Mouse (Mus musculus) stomach, embryonic 16.5 days (tissue): ENCODE results near the gene Cfap20. TPM values are rescaled to one million over a fixed set of nuclear protein-coding genes. Genes with fewer than 3 reads are reported as not detected.
A peak's percentile ranks its signal among the peaks of the same experiment; 100 is the strongest.
"Not testable (repeated sequence)": the region's sequence is repeated elsewhere in the genome, so short reads cannot be mapped to it uniquely, and the experiment has no call there.

Source experiments
- ATAC-seq: fragments of 200-750 bp; cut with Nextera tagmentation; 2 replicates; pipeline ENCODE4 v1.8.0; 2017; ENCODE audit warnings: moderate number of reproducible peaks, moderate TSS enrichment; ENCODE audit not compliant: insufficient read depth, low FRiP score
- H3K27ac ChIP-seq: fragments of 300-500 bp; sonication (generic); 2 replicates; pipeline ENCODE4 v1.5.1; 2014; ENCODE audit warnings: low read length
- H3K27me3 ChIP-seq: fragments of 300-500 bp; sonication (generic); 2 replicates; pipeline ENCODE4 v1.6.1; 2014; ENCODE audit warnings: low read length, control low read depth, mixed read lengths; ENCODE audit not compliant: control insufficient read depth, insufficient read depth
- H3K36me3 ChIP-seq: fragments of 300-500 bp; sonication (generic); 2 replicates; pipeline ENCODE4 v1.6.1; 2014; ENCODE audit warnings: low read length; ENCODE audit not compliant: control insufficient read depth, insufficient read depth
- H3K4me1 ChIP-seq: fragments of 300-500 bp; sonication (generic); 2 replicates; pipeline ENCODE4 v1.6.1; 2014; ENCODE audit warnings: low read length, control low read depth, mixed read lengths; ENCODE audit not compliant: control insufficient read depth, insufficient read depth
- H3K4me2 ChIP-seq: fragments of 300-500 bp; sonication (generic); 2 replicates; pipeline ENCODE4 v1.6.1; 2014; ENCODE audit warnings: low read depth, low read length, mixed read lengths
- H3K4me3 ChIP-seq: fragments of 300-500 bp; sonication (generic); replicated peaks from 2 replicates; pipeline ENCODE4 v1.5.1; 2014; ENCODE audit warnings: mild to moderate bottlenecking, low read length
- H3K9ac ChIP-seq: fragments of 300-500 bp; sonication (generic); 2 replicates; pipeline ENCODE4 v1.6.1; 2014; ENCODE audit warnings: low read length
- H3K9me3 ChIP-seq: fragments of 300-500 bp; sonication (generic); replicated peaks from 2 replicates; pipeline ENCODE4 v1.6.1; 2016; ENCODE audit warnings: low read length, control low read depth; ENCODE audit not compliant: control insufficient read depth
- WGBS: fragments of 180-500 bp; shearing (Covaris S2); extraction: QIAGEN DNeasy Blood & Tissue Kit; methylation state at CpG from one replicate; pipeline ENCODE4 v1.1.7; 2014; 5-methylcytosine and 5-hydroxymethylcytosine counted together
- polyA plus RNA-seq: library from polyadenylated mRNA; unstranded; fragments of >200 nt; fragmentation: Nextera tagmentation; extraction: Ambion mirVana; gene quantifications from 2 replicates; pipeline ENCODE4 v1.2.1, GENCODE M21; 2015

Gene Cfap20
- polyA plus RNA-seq, 1 experiment from 2014 or later, result 123 TPM

- H3K4me2 ChIP-seq, result no peak overlapping the region
- no peak for ATAC-seq
- no peaks in the 10 kb centered on the region for H3K27me3 ChIP-seq
- H3K36me3 ChIP-seq, result no peaks in the 10 kb centered on the region
- no peak overlapping the region for H3K4me3 ChIP-seq
- H3K4me1 ChIP-seq, result no peaks in the 10 kb centered on the region
- H3K9ac ChIP-seq, result no peak overlapping the region
- 77% methylated on average over 3 of the region's 3 CpGs for WGBS
- H3K27ac ChIP-seq, result no peak overlapping the region
- H3K9me3 ChIP-seq, result no peaks in the 10 kb centered on the region
These were observed 50.2 kb downstream of the Cfap20 start for GRCm38 (mm10) chr8:95384501-95384900.

GRCm38 (mm10) chr8:95381595-95381994, 53.1 kb downstream of the Cfap20 start:
- Histone ChIP-seq H3K36me3 (no peaks in the 10 kb centered on the region), H3K27ac (no peak overlapping the region), H3K27me3 (no peaks in the 10 kb centered on the region), H3K4me2 (no peak overlapping the region), H3K4me3 (no peak overlapping the region), H3K9ac (no peak overlapping the region), H3K4me1 (peaks cover 16% of the 10 kb centered on the region), H3K9me3 (no peaks in the 10 kb centered on the region)
- ATAC-seq, result no peak
- 78% methylated on average over 3 of the region's 3 CpGs for WGBS

- no peak for ATAC-seq
- no peak overlapping the region for H3K9ac ChIP-seq
These were observed 53.7 kb downstream of the Cfap20 start for GRCm38 (mm10) chr8:95380953-95381352.

GRCm38 (mm10) chr8:95378928-95379327, 55.7 kb downstream of the Cfap20 start:
- not testable (repeated sequence) for ATAC-seq, H3K36me3 ChIP-seq, H3K27ac ChIP-seq, H3K9ac ChIP-seq, H3K27me3 ChIP-seq, H3K4me3 ChIP-seq, H3K9me3 ChIP-seq, H3K4me2 ChIP-seq
- H3K4me1 ChIP-seq, result peaks cover 25% of the 10 kb centered on the region
- 94% methylated on average over 11 of the region's 11 CpGs for WGBS

More at GRCm38 (mm10) chr8:95380953-95381352, 53.7 kb downstream of the Cfap20 start:
- H3K4me1 ChIP-seq, result peaks cover 23% of the 10 kb centered on the region
- no peaks in the 10 kb centered on the region for H3K9me3 ChIP-seq
- no peaks in the 10 kb centered on the region for H3K27me3 ChIP-seq
- peak overlapping the region; percentile 9; the same call in 1 of the 2 replicates for H3K27ac ChIP-seq
- no peaks in the 10 kb centered on the region for H3K36me3 ChIP-seq
- no peak overlapping the region for H3K4me3 ChIP-seq
- no peak overlapping the region for H3K4me2 ChIP-seq

GRCm38 (mm10) chr8:95377863-95378291, 56.8 kb downstream of the Cfap20 start:
- ATAC-seq, result peak; percentile 89
- Histone ChIP-seq H3K4me1 (peaks cover 25% of the 10 kb centered on the region), H3K27me3 (no peaks in the 10 kb centered on the region), H3K9me3 (no peaks in the 10 kb centered on the region), H3K4me2 (no peak overlapping the region), H3K9ac (peak overlapping the region; percentile 23), H3K27ac (peak overlapping the region; percentile 93), H3K4me3 (no peak overlapping the region), H3K36me3 (no peaks in the 10 kb centered on the region)
- WGBS, result 20% methylated on average over 7 of the region's 7 CpGs

GRCm38 (mm10) chr8:95377101-95377500, 57.6 kb downstream of the Cfap20 start:
- 71% methylated on average over 4 of the region's 4 CpGs for WGBS
- H3K4me1 ChIP-seq, result peaks cover 30% of the 10 kb centered on the region
- no peaks in the 10 kb centered on the region for H3K36me3 ChIP-seq
- H3K27ac ChIP-seq, result peak overlapping the region; percentile 93
- H3K4me3 ChIP-seq, result no peak overlapping the region
- peak overlapping the region; percentile 23; the same call in 1 of the 2 replicates for H3K9ac ChIP-seq
- no peak for ATAC-seq
- 0 out of 2 replicates have a peak overlapping the region, but pooled peaks have one; percentile 8 for H3K4me2 ChIP-seq
- no peaks in the 10 kb centered on the region for H3K9me3 ChIP-seq
- no peaks in the 10 kb centered on the region for H3K27me3 ChIP-seq

GRCm38 (mm10) chr8:95376309-95376999, 58.2 kb downstream of the Cfap20 start:
- Histone ChIP-seq H3K27ac (peak overlapping the region; percentile 93), H3K9me3 (no peaks in the 10 kb centered on the region), H3K9ac (no peak overlapping the region), H3K4me1 (peaks cover 30% of the 10 kb centered on the region), H3K27me3 (no peaks in the 10 kb centered on the region), H3K4me3 (no peak overlapping the region), H3K4me2 (no peak overlapping the region), H3K36me3 (no peaks in the 10 kb centered on the region)
- ATAC-seq, result no peak
- 72% methylated on average over 12 of the region's 12 CpGs for WGBS

- Histone ChIP-seq H3K27ac (peak overlapping the region; percentile 93; the same call in 1 of the 2 replicates), H3K9me3 (no peaks in the 10 kb centered on the region), H3K9ac (no peak overlapping the region), H3K27me3 (no peaks in the 10 kb centered on the region), H3K36me3 (no peaks in the 10 kb centered on the region), H3K4me2 (no peak overlapping the region), H3K4me1 (peaks cover 30% of the 10 kb centered on the region), H3K4me3 (no peak overlapping the region)
- ATAC-seq, result no peak
- WGBS, result 77% methylated on average over 7 of the region's 7 CpGs
These were observed 59.2 kb downstream of the Cfap20 start for GRCm38 (mm10) chr8:95375374-95375930.

GRCm38 (mm10) chr8:95374429-95374828, 60.2 kb downstream of the Cfap20 start:
- H3K4me1 ChIP-seq, result peaks cover 38% of the 10 kb centered on the region
- ATAC-seq, result no peak
- no peak overlapping the region for H3K4me2 ChIP-seq
- H3K9ac ChIP-seq, result no peak overlapping the region
- H3K27ac ChIP-seq, result no peak overlapping the region
- no peaks in the 10 kb centered on the region; the same call in 1 of the 2 replicates for H3K36me3 ChIP-seq
- WGBS, result 66% methylated on average over 3 of the region's 3 CpGs
- no peak overlapping the region for H3K4me3 ChIP-seq
- H3K27me3 ChIP-seq, result no peaks in the 10 kb centered on the region
- H3K9me3 ChIP-seq, result no peaks in the 10 kb centered on the region
